Mouse (Mus musculus) adrenal gland, adult 2 months (tissue): ENCODE measurements around the gene Fbl. TPM values are rescaled to one million over a fixed set of nuclear protein-coding genes. Genes with fewer than 3 reads are reported as not detected.
"Not testable (repeated sequence)": the region's sequence is repeated elsewhere in the genome, so short reads cannot be mapped to it uniquely, and the experiment has no call there.

Experiments used
- DNase-seq: peaks from one replicate; pipeline ENCODE4 v3.0.0; 2021
- long read RNA-seq: library from polyadenylated mRNA; stranded (forward); transcript quantifications from one replicate; pipeline ENCODE4 v2.0.0, GENCODE M21; 2021
- polyA plus RNA-seq: library from polyadenylated mRNA; depleted of rRNA; stranded (reverse); fragments of >200 nt; gene quantifications from 2 replicates; pipeline ENCODE4 v1.2.3, GENCODE M21; 2012; rRNA removed
- total RNA-seq, 2 experiments: library from RNA; stranded (reverse); gene quantifications; 2 replicates each; pipeline ENCODE4 v1.2.3; 2021

Fbl gene
- 100 to 1,000 TPM in 1 of 2 experiments, 10 to 100 TPM in 1; 99.5 to 104 TPM for total RNA-seq
- 27.2 and 34.7 TPM in 2 replicates for polyA plus RNA-seq
- long read RNA-seq, transcript Fbl-201 (9 exons, 1,197 nt), result major isoform, 51 of 57 reads
- long read RNA-seq, partial matches to known transcripts, result 4 of 57 reads
- long read RNA-seq, other reads (novel, unspliced or antisense), result 2 of 57 reads

DNA sequence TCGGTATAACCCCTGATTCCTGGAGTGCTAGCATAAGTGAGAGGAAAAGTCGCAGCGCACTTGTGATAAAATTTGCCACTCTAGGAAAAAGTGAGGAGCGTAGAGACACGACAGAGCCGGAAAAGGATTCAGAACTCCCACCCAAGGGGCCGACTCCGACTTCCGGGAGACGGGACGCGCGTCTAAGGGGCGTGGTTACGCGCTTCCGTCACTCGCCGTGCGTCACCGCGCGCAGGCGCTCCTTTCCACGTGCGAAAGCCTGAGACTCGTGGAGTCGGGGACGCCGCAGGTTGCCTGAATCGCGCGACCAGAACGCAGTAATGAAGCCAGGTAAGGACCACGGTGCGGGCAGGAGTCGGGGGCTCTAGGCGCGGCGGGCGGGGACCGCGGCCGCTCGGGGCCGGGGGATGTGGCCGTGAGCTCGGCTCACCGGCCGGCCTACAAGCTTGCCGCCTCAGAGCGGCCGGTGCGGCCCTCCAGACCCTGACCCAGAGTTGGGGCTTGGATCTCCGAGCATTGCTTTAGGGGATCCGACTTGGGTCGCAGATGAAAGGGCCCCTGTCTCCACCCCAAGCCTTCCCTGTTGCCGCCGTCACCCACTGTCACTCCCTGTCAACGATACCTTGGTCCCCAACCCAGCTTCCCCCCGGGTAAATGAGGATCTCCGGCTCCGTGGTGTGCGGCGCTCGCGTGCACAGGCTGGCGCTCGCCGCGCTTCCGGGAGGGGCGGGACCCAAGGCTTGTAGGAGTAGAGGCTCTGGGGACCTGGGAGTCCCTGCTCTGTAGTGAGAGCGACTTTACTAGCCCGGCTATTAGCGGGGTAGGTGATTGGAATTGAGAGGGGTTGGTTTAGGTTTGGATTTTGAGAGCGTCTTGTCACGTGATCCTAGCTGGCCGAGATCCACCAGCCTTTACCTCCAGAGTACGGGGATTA, at the start of gene Fbl:
TSS of gene Fbl (plus strand) at position 222 of the 934 bp plus-strand sequence.
- DNase-seq, result peak; percentile 93

DNA sequence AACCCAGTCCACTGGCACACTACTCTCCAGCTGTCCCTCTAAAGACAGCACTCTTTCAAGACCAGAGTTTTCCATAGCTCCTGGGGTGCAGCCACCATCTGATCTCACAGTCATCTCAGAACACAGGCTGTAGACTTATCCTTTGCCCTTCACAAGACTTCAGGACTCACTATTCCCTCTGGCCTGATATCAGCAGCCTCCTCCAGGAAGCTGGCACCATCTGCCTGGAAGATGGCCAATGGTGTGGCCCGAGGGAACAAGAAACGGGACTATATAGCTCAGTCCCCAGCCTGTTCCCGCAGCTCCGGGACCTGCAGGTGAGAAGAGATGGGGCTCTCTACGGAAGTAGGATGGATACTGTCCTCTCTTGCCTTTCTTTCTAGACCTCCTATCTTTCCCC, 40.3 kb upstream of the Fbl start, which contains the start of gene 9530053A07Rik:
TSS of gene 9530053A07Rik (plus strand) at position 301 of the 400 bp plus-strand sequence.
- DNase-seq, result no peak

DNA sequence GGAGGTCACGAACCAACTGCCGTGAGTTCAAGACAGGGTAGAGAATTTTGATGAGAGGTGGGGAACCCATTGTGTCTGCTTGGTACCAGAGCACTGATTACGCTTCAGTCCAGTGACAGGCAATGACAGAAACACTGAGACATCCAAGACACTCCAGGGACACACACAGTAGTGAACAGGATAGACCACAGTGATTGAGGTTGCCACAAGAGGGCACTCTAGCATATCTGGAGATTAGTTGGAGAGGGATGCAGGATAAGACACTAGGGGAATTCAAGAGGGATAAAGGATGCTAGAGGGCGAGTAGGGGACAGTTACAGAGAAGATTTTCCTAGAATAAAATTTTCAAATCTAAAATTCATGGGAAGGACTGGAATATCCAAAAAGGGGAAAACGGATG, 31.9 kb upstream of the Fbl start:
- DNase-seq, result peak; percentile 19

DNA sequence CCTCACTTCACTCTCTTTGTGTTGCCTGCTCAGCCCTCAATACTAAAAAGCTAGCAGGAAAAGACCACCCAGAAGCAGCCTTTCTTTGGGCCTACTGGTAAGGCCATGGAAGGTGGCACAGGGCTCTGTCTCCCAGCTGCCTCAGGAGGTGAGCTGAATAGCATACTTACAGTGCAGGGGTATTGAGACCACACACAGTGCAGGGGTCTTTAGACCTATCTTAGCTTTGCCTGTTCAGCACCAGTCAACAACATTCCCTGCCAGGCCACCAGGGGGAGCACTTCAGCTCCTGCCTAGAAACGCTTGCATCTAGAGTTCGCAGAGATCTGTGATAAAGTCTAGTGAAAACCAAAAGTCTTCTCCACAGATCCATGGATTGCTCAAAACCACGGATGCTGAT, 21.2 kb upstream of the Fbl start:
- DNase-seq, result peak; percentile 66

DNA sequence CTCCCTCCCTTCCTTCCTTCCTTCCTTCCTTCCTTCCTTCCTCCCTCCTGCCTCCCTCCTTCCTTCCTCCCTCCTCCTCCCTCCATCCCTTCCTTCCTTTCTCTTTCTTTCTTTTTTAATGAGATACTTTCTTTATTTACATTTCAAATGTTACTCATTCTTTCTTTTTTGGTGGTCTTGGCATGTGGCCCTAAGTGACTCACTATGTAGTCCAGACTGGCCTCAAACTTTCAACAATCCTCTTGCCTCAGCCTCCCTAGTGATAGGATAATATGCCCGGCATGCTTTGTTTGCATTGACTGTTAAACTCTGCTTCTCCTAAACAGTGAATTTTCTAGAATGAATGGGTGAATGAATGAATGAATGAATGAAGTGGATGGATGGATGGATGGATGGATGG, 19.7 kb upstream of the Fbl start:
- no peak for DNase-seq

DNA sequence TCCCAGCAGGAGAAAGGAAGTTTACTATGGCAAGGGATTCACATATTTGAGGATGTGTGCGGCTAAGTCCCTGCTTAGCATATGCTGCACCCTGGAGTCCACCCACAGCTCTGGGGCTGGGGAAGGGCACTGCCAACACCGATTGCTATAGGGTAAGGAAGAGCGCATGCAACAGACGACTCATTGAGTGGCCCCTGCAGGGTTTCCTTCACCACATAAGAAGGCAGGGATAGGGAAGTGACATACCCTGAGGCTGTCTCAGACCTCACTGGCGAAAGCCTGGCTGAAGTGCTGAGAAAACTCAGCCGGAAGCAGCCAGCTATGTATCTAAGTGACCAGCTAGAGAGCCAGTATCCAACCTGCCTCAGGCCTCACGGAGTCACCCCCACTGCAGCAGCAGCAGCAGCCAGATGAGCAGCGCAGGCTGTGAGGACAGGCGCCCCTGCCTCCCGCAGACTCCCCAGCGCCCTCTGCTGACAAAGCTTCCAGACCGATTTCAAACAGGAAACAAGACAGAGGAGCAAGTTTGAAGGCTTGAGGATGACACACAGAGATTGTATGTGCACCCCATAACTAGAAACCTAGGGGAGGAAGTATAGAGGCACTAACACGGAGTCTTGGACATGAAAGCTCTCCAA, 17.8 kb upstream of the Fbl start:
- DNase-seq, result peak; percentile 41

DNA sequence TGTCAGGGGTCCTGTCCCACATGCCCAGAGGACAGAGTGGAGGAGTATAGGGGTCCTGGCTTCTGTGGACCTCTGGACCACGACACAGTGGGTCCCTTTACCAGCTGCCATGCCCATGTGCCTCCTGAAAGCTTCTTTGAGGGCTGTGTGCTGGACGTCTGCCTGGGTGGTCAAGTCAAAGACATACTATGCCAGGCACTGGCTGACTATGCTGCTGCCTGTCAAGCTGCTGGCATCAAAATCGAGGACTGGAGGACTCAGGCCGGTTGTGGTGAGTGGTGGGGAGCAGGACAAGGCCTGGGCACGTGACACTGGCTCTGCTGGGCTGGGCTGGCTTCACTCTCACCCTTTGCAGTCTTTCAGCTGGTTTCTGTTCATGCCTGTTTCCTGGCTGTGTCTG, 15.9 kb upstream of the Fbl start:
- not testable (repeated sequence) for DNase-seq

DNA sequence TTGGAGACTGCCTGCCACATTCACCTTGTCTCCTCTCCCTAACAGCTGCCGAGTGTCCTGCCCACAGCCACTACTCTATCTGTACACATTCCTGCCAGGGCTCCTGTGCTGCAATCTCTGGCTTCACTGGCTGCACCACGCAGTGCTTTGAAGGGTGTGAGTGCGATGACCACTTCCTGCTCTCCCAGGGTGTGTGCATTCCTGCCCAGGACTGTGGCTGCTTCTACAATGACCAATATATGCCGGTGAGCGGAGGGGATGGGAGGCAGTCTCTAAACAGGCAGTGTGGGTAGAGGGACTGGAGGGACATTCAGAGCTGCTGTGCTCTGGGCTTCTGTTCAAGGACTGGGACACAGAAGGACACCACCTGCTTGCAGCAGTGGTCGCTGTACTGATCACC, 10.2 kb upstream of the Fbl start:
- DNase-seq, result no peak

DNA sequence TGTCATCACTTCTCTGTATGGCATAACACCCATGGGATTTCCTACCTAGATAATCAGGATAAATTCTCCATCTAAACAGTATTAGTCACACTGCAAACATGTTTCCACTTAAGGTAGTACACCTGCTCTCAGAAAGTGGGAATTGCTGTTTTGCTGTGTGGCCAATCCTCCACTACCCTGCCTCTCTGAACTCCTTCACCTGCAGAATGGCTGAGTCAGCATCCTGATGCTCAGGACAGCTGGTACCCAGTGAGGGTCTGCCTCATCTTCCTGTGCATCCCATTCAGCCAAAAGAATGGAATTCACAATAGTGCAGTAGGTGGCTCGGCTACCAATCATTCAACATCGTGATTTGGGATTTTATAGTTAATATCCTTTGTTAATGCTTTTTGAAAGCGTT, 9.6 kb upstream of the Fbl start:
- DNase-seq, result no peak

DNA sequence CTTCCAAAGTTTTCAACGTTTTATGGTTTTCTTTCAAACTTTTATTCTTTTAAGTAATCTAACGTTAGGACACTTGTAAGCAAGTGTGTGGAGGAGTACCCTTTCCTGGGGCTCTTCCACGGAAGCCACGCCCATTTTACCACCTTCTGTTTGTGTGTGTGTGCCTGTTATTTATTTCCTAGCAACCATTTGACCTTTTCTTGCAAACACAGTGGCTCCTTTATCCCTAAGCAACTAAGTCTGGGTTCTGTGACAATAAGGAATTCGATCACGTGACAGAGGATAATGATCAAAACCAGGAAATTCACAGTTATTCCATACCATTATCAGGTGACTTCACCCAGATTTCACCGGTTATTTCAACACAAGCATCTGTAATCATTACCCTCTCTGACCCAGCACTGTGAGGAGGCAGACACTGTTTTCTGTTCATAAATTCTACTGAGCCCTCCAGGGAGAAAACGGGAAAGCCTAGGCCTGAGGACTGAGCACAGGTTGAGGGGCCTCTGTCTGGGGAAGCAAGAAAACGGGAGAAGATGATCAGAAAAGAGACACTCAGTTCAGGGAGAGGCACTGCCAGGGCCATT, 8.3 kb upstream of the Fbl start:
- no peak for DNase-seq

DNA sequence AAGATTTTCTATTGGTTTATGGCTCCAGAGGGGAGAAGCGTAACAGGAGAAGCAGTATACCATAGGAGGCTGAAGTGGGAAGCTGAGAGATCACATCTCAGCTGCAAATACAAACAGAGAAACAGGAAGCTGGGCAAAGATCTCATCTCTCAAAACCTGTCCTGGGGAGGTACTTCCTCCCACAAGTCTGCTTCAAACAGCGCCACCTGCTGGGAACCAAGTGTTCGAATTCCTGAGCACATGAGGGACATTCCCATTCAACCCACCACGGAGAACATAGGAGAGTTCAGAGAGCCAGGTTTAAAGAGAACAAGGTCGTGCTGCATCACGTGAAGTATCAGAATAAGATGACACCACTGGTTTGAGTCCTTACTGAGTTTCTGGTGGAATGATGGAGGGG, 4.1 kb upstream of the Fbl start:
- no peak for DNase-seq

DNA sequence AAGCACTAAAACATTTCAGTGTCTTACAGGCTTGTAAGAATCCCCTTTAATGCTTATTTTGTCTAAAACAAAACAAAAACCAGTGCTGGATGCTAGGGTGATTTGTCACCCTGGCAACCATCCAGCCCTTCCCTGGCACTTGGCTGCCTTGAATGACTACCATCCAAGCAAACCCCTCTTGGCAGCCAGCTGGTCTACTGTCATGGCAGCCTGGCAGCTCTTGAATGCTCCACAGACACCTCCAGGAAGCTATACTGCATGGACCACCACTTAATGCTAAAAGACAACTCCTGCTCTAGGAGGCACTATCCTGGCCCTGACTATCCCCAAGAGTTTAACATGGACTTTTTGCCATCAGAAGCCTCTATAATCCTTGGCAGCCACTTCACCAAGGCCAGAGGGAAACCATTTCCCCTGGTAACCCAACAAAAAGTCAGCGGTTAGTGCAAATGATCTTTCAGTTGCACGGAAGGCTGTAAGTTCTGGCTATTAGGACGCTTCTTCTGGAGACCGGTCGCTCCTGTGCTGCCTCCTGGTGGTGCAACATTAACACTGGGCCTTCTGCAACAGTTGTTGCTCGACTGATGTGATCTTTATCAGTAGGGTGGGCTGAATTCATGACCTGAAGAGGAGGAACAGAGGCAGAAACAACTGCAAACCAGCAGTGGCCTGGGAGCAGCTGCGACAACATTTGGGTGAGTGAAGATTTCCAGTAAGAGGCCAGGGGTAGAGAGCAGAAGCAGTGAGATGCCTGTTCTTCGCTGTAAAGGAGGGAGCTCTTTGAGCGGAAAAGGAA, 992 bp upstream of the Fbl start:
- DNase-seq, result peak; percentile 85

DNA sequence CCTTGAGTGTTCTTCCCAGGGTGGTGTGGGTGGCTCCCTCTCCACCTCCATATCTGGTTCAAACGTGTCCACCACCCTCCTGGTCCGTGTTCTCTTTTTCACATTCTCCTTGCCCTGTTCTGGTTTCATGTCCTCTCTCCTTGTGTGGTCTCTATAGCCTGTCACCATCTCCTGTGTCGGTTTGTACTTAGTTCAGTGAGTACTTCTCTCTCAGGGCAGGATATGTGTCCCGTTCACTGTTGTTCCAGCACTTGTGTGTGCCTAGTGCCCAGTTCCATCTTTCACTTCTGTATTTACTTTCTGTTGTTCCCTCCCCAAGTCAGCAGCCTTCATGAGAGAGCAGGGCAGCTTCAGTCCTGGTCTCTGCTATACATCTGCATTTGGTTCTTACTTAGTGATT, 5.8 kb downstream of the Fbl start:
- DNase-seq, result no peak

DNA sequence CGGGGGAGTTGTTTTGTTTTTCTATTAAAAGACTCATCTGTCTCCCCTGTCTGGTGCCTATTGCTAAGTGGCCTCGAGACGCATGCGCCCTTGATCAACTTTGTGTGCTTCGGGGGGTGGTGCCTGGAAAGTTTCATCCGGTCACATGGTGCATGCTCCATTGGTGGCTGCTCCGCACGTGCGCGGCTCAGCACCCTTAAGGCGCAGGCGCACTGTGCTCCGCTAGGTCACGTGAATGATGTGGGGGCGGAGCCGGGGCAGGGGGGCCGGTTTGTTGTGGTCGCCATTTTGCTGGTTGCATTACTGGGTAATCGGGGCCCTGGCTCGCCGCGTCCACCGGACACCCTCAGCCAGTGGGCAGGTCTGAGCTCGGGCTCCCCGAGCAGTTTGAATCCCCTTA, 9.7 kb downstream of the Fbl start, which contains the start of gene Dyrk1b:
TSS of gene Dyrk1b (plus strand) at position 242 of the 400 bp plus-strand sequence.
- DNase-seq, result peak; percentile 99

DNA sequence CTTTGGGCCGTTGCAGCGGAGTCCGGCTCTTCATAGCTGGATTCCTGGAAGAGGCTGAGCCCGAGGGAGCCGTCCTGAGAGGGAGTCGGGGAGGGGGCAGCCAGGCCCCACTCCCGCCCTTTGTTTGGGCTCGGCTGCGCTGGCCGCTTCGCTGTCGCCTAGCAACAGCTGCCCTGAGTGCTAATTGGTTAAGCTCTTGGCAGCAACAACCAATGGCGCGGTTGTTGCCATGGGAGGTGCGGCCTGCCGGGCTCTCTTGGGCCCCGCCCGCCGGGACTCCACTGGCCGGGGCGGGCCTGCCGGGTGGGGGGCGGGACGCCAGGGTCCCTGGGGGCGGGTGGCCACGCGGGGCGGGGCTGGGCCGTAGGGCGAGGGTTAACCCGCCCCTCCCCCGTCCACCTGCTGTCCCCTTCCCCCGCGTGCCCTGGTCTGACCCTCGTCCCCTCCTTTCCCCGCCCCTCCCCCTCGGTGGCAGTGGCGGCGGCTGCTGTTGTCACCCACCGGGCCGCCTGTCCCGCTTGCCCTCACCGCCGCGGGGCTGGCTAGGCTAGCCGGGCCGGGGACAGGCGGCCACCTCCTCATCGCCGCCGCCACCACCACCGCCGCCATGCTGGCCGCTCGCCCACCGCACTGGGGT, 10.3 kb downstream of the Fbl start:
- DNase-seq, result peak; percentile 97

DNA sequence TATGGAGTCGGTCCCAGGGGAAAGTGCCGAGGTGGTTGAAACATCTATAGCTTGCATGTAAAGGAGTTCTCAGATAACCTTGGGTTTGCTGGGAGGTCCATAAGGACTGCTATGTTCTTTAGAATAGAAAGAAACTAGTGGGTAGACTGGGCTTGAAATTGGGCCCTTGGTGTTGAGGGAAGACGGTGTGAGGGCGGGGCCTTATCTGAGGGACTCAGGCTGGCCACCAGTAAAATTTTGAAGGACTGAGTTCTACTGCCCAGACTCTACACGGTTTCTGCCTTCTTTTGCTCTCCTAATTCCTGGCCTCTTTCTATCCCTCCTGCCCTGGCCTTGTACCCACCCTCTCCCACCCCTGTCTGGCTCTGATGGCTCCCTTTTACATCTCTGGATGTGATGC, 11.4 kb downstream of the Fbl start:
- no peak for DNase-seq

DNA sequence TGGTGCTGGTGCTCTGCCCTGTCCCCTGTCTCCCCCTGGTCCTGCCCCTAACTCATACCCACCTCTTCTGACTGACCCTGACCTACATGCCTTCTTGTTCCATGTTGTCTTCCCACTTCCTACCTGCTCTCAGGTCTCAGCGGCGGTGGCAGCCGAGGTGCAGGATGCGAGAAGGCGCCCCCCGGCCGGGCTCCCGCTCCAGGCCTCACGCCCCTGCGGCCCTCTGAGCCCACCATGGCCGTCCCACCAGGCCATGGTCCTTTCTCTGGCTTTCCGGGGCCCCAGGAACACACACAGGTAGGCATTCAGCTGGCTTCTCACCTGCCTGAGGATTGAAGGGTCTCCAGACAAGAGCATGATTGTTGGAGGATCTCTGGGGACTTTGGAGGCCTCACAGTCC, 11.9 kb downstream of the Fbl start:
- no peak for DNase-seq

DNA sequence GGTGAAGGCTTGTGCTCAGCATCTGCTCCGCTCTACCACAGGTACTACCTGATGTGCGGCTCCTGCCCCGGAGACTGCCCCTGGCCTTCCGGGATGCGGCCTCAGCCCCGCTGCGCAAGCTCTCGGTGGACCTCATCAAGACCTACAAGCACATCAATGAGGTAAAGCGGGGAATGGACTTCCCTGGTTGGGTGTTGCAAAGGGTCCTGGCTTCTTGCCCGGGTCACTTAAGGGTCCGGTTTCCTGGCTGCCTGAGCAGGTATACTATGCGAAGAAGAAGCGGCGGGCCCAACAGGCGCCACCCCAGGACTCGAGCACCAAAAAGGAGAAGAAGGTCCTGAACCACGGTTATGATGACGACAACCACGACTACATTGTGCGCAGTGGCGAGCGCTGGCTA, 12.8 kb downstream of the Fbl start:
- DNase-seq, result no peak

DNA sequence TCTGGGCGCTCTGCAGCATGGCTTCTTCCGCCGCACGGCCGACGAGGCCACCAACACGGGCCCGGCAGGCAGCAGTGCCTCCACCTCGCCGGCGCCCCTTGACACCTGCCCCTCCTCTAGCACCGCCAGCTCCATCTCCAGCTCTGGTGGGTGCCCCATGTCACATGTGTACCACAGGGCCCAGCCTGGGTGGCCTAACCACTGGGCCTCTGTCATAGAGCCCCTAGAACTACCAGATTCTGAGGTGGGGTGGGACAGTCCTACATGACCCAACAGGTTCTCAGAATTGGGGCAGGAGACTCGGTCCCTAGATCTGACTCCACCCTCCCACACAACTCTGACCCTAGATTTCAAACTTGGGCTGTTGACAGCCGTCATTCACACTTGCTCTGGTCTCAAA, 16.4 kb downstream of the Fbl start:
- no peak for DNase-seq

DNA sequence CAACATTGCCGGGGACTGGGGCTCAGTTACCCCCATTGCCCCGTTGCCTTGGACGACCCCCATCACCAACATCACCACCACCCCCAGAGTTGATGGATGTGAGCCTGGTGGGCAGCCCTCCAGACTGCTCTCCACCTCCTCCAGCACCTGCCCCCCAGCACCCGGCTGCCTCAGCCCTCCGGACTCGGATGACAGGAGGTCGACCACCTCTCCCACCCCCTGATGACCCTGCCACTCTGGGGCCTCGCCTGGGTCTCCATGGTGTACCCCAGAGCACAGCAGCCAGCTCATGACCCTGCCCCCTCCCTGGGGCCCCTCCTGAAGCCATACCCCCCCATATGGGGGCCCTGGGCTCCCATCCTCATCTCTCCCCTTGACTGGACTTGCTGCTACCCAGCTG, 17.1 kb downstream of the Fbl start:
- DNase-seq, result no peak

DNA sequence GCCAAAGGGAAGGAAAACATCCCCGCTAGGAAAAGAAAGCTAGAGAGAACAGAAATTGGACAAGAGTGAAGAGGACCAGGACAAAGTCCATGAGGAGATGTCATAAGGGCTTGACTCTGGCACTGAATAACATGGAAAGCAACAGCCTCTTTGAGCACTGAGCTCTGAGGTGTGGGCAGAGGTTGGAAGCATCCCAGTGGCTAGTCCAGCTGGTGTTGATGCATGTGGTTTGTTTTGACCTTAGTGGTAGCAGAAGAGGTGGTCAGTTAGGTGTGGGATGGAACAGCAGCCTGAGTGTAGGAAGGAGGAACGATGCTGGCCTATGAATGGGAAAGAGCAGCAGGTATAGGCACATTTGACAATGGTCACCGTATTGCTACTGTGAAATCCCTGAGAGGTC, 22.0 kb downstream of the Fbl start:
- no peak for DNase-seq
